Mouse (Mus musculus) adrenal gland, adult 18-20 months (tissue): ENCODE measurements around the gene Kcna3. TPM values are rescaled to one million over a fixed set of nuclear protein-coding genes. Genes with fewer than 3 reads are reported as not detected.
A peak's percentile ranks its signal among the peaks of the same experiment; 100 is the strongest.

Source experiments
- DNase-seq, 2 experiments: peaks; one replicate each; pipeline ENCODE4 v3.0.0; 2021 to 2022; ENCODE audit warnings: low spot score in 2 of 2
- total RNA-seq, 2 experiments: library from RNA; stranded (reverse); gene quantifications; 1 replicate in 1 of 2; 2 replicates in 1 of 2; pipeline ENCODE4 v1.2.3; 2021

Kcna3 gene
- total RNA-seq, 2 experiments from 2014 or later, result 0.83 to 1.3 TPM

- DNase-seq, result peak in 1 of 2 experiments; percentile 5
Observed at GRCm38 (mm10) chr3:107062771-107063170, 26.8 kb downstream of the Kcna3 start.

GRCm38 (mm10) chr3:107065510-107066095 lies 29.6 kb downstream of the Kcna3 start:
- no peak for DNase-seq

GRCm38 (mm10) chr3:107066165-107066850 lies 30.3 kb downstream of the Kcna3 start:
- no peak for DNase-seq

GRCm38 (mm10) chr3:107067245-107067644 lies 31.3 kb downstream of the Kcna3 start:
- DNase-seq, result no peak

GRCm38 (mm10) chr3:107073863-107074262 lies 37.9 kb downstream of the Kcna3 start:
- DNase-seq, result no peak

- no peak for DNase-seq
Observed at GRCm38 (mm10) chr3:107075705-107076104, 39.7 kb downstream of the Kcna3 start.

GRCm38 (mm10) chr3:107076658-107077057 lies 40.7 kb downstream of the Kcna3 start:
- DNase-seq, result no peak

- no peak for DNase-seq
Observed at GRCm38 (mm10) chr3:107077101-107077500, 41.1 kb downstream of the Kcna3 start.

GRCm38 (mm10) chr3:107080803-107081202 lies 44.8 kb downstream of the Kcna3 start:
- no peak for DNase-seq

GRCm38 (mm10) chr3:107081227-107081626 lies 45.3 kb downstream of the Kcna3 start:
- DNase-seq, result no peak

GRCm38 (mm10) chr3:107084586-107084985 lies 48.6 kb downstream of the Kcna3 start:
- no peak for DNase-seq

GRCm38 (mm10) chr3:107087410-107087809 lies 51.4 kb downstream of the Kcna3 start:
- DNase-seq, result no peak

Other genes starting within 250 kb of the Kcna3 start
- 10 to 100 TPM in 1 of 2 experiments, 1 to 10 TPM in 1; 8.0 to 14.6 TPM for gene Cd53, start 246.0 kb upstream of the Kcna3 start, total RNA-seq
- not detected for gene Olfr266, start 209.9 kb upstream of the Kcna3 start, total RNA-seq
- gene Kcna2, start 65.0 kb downstream of the Kcna3 start, total RNA-seq, result 1 to 10 TPM in 1 of 2 experiments, under 1 TPM in 1; 0.66 to 1.1 TPM
- not detected for gene Kcna10, start 146.9 kb downstream of the Kcna3 start, total RNA-seq
- under 1 TPM in 1 of 2 experiments, not detected in 1; 0.32 TPM for gene Cym, start 185.6 kb downstream of the Kcna3 start, total RNA-seq
- gene A630076J17Rik, start 194.4 kb downstream of the Kcna3 start, total RNA-seq, result not detected
- gene Prok1, start 203.5 kb downstream of the Kcna3 start, total RNA-seq, result 1 to 10 TPM in 1 of 2 experiments, under 1 TPM in 1; 0.50 to 1.2 TPM
- 10 to 100 TPM; 83.0 to 85.9 TPM for gene Lamtor5, start 242.7 kb downstream of the Kcna3 start, total RNA-seq